ENCODE assay signal across 8 mouse cellular contexts in genomic region chr14:115040578-115041206, GRCm38 (mm10). TPM values are rescaled to one million over a fixed set of nuclear protein-coding genes. Genes with fewer than 3 reads are reported as not detected.
A peak's percentile ranks its signal among the peaks of the same experiment; 100 is the strongest.
DNase-seq lines count a peak whose midpoint lies in the region; ATAC-seq lines count a peak whose summit lies in the region.

No protein-coding gene starts in this region.

- DNase-seq in Muller cell, postnatal 12 days (ENCODE audit: inconsistent ontology term), result peak; percentile 91
- peak; percentile 19 for DNase-seq in cerebellum, adult 8-10 months
- peak; percentile 83 for DNase-seq in forelimb bud, embryonic 11.5 days (ENCODE audit: low read depth, low spot score)
- DNase-seq in hindbrain, embryonic 11.5 days (ENCODE audit: low spot score), result peak; percentile 92
- DNase-seq in layer of hippocampus, postnatal 25 days (ENCODE audit: extremely low spot score in 1 of 2, low spot score in 1 of 2), result peak; percentile 48 to 55
- DNase-seq in lung, postnatal 4 days, result peak; percentile 91 to 96
- DNase-seq in retina, postnatal 7 days (ENCODE audit: low read depth, low spot score), result peak; percentile 78
- DNase-seq in urinary bladder, adult 18-20 months (ENCODE audit: low spot score in 2 of 2), result peak; percentile 80 to 82

- H3K4me3 ChIP-seq in hindbrain, embryonic 11.5 days (ENCODE audit: low read depth, low read length), result peak overlapping the region; percentile 92

- 0% methylated on average over 35 of the region's 94 CpGs for WGBS in hindbrain, embryonic 11.5 days

- peak; percentile 87 for ATAC-seq in hindbrain, embryonic 11.5 days (ENCODE audit: low FRiP score)

- no peaks in the 10 kb centered on the region for H3K9me3 ChIP-seq in hindbrain, embryonic 11.5 days (ENCODE audit: control insufficient read depth, low read length)

- H3K4me2 ChIP-seq in hindbrain, embryonic 11.5 days (replicated peaks; ENCODE audit: low read depth, low read length), result peak overlapping the region; percentile 86

- H3K27me3 ChIP-seq in hindbrain, embryonic 11.5 days (ENCODE audit: control insufficient read depth, insufficient read depth, low read length), result no peaks in the 10 kb centered on the region

- H3K4me1 ChIP-seq in hindbrain, embryonic 11.5 days (replicated peaks; ENCODE audit: control insufficient read depth, insufficient read depth, low read length), result no peaks in the 10 kb centered on the region; the same call in 1 of the 2 replicates

- peak overlapping the region; percentile 99 for H3K9ac ChIP-seq in hindbrain, embryonic 11.5 days (ENCODE audit: low read depth, low read length)

- 0 out of 2 replicates have a peak, but pooled peaks cover 3% of the 10 kb centered on the region for H3K36me3 ChIP-seq in hindbrain, embryonic 11.5 days (ENCODE audit: control insufficient read depth, insufficient read depth, low read length)

- peak overlapping the region; percentile 96 for H3K27ac ChIP-seq in hindbrain, embryonic 11.5 days (ENCODE audit: low read depth, low read length)

RNA-seq across cellular contexts. Expression of gene Gpc5, which starts 51.3 kb away (rescaled TPM):
- polyA plus RNA-seq in hindbrain, embryonic 11.5 days (2014; fragmentation: Nextera tagmentation; extraction: Ambion mirVana), result 0.45 and 0.73 TPM in 2 replicates
- total RNA-seq in layer of hippocampus, postnatal 25 days (2021), result 10 to 100 TPM; 36.4 to 38.0 TPM

Comparison
In these comparisons a context has a peak if more than half of its experiments do, and no peak if none do; other contexts are left out.
1. Peak in every context shown above with its lines: DNase-seq, ATAC-seq, H3K4me3 ChIP-seq and H3K27ac ChIP-seq.
2. DNase-seq: peak in every context shown above with its lines; median percentile 94 in lung, postnatal 4 days; 92 in hindbrain, embryonic 11.5 days; 91 in Muller cell, postnatal 12 days; 83 in forelimb bud, embryonic 11.5 days; 81 in urinary bladder, adult 18-20 months; 78 in retina, postnatal 7 days; 52 in layer of hippocampus, postnatal 25 days; 19 in cerebellum, adult 8-10 months.